Mouse (Mus musculus): ENCODE data around the gene Gm15217.

The Gm15217 gene

GRCm38 (mm10) chr14:46398091-46398695 is 19.0 kb downstream of the Gm15217 start:
- DNase-seq (ENCODE audit: low spot score): no peak

- no peak for DNase-seq (ENCODE audit: low spot score)
Measured at GRCm38 (mm10) chr14:46399925-46400324, 20.7 kb downstream of the Gm15217 start.

- DNase-seq (ENCODE audit: low spot score): no peak
Measured at GRCm38 (mm10) chr14:46408319-46408718, 29.1 kb downstream of the Gm15217 start.

- no peak for DNase-seq (ENCODE audit: low spot score)
Measured at GRCm38 (mm10) chr14:46409016-46409415, 29.8 kb downstream of the Gm15217 start.

GRCm38 (mm10) chr14:46410557-46411120 is 31.4 kb downstream of the Gm15217 start:
- DNase-seq (ENCODE audit: low spot score): no peak

GRCm38 (mm10) chr14:46412497-46413000 is 33.3 kb downstream of the Gm15217 start:
- no peak for DNase-seq (ENCODE audit: low spot score)

- no peak for DNase-seq (ENCODE audit: low spot score)
Measured at GRCm38 (mm10) chr14:46418371-46419097, 39.3 kb downstream of the Gm15217 start.

- DNase-seq (ENCODE audit: low spot score): no peak
Measured at GRCm38 (mm10) chr14:46419269-46419668, 40.1 kb downstream of the Gm15217 start.

GRCm38 (mm10) chr14:46421823-46422222 is 42.6 kb downstream of the Gm15217 start:
- no peak for DNase-seq (ENCODE audit: low spot score)

- no peak for DNase-seq (ENCODE audit: low spot score)
Measured at GRCm38 (mm10) chr14:46427251-46427650, 48.0 kb downstream of the Gm15217 start.

GRCm38 (mm10) chr14:46430231-46430630 is 51.0 kb downstream of the Gm15217 start:
- no peak for DNase-seq (ENCODE audit: low spot score)
